Mouse (Mus musculus) A20 (cell line): ENCODE data around the gene Atp2a2.
A peak's percentile ranks its signal among the peaks of the same experiment; 100 is the strongest.

Experiments
- DNase-seq: peaks from one replicate; pipeline ENCODE4 v3.0.0-alpha.2; 2011; ENCODE audit warnings: low read depth, low spot score

Atp2a2 gene

GRCm38 (mm10) chr5:122520254-122521129 is 18.5 kb upstream of the Atp2a2 start:
- no peak for DNase-seq

DNA sequence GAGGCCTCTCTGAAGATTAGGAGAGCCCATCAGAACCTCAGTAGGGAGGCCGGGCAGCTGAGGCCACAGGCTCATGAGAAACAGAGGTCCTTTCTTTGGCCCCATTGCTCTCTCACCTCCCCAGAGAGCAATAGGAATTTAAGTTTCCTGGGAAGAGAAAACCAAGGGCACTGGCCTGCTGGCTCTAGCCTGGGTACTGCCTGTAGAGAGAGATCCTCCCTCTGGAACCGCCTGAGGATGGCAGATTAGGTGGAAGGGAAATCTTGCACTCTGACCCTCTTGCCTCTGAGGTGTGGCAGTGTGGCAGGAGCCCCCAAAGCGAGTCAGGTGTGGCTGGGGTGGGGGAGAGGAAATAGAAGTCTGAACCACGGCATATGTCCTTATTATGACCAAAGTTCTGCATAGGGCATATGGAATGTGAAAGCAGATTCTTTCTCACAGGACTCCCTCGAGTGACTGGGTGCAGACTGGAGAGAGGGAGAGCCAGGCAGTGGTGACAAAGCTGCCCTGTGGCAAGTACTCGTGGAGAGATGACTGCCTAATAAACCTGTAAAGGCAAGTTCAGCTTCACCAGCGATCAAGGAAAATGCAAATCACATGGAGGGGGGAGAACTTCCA is 17.1 kb upstream of the Atp2a2 start:
- DNase-seq = no peak

GRCm38 (mm10) chr5:122518247-122518646 is 16.2 kb upstream of the Atp2a2 start:
- no peak for DNase-seq

- DNase-seq = no peak
Observed at GRCm38 (mm10) chr5:122516901-122517300, 14.9 kb upstream of the Atp2a2 start.

- no peak for DNase-seq
Observed at GRCm38 (mm10) chr5:122516029-122516730, 14.2 kb upstream of the Atp2a2 start.

DNA sequence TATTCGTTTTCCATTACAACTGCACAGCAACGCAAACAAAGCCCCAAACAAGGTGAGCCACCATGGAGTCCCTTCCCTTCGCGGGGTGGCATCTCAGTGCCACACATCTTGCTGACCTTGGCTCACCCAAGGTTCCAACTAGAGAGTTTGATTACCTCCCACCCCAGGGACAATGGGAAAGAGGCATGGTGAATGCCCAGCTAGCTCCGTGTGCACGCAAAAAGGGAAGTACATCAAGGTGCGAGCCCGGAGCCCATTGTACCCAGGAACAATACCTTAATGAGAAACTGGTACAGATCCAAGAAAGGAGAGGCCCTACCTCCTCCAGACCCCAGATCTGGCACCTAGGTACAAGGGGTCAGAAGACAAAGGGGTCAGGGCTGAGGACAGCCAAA is 12.1 kb upstream of the Atp2a2 start:
- DNase-seq = no peak

DNA sequence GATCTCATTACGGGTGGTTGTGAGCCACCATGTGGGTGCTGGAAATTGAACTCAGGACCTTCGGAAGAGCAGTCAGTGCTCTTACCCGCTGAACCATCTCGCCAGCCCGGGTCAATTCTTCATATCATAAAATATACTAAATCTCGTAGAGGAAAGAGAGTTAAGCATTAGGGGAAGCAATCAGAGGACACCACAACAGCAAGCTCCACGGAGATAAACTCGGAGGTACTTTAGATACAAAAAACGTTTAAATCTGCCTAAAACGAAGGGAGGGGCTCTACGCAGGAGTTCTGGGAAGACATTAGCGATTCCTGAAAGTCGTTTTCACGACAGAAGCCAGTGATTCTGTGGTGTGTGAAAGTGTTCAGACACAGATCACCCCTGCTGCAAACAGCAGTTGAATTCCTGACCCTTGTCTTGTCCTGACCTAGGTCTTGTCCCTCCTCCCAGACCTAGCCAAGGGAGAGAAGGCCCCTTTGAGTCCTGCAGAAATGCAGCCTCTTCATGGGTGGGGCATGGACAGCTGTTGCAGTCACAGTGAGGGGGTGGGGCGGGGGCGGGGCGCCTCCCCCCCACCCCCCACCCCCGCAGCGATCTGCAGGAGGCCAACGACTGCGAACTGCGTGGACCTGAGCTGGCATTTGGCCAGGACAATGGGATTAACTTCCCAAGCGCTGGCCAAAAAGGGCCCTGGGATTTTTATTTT is 11.5 kb upstream of the Atp2a2 start:
- DNase-seq = no peak

GRCm38 (mm10) chr5:122512011-122512410 is 10.0 kb upstream of the Atp2a2 start:
- DNase-seq = no peak

DNA sequence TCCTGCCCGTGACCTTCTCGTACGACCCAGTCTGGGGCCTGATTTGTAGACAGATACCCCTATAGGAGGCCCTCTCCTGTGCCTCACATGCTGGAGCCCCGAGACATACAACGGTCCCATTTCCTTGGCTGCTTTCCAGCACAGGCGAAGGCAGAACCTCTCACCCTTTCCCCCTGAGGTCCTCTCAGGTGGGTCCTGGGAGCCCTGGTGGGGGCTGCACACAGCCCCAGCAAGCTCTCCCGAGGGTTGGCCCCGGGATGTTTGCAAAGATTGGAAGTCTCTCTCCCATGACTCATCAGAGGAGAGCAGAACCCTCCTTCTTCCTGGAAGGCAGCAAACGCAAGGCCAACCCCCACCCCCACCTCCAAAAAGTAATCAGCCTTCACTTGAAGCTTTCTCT is 9.4 kb upstream of the Atp2a2 start:
- DNase-seq = no peak

DNA sequence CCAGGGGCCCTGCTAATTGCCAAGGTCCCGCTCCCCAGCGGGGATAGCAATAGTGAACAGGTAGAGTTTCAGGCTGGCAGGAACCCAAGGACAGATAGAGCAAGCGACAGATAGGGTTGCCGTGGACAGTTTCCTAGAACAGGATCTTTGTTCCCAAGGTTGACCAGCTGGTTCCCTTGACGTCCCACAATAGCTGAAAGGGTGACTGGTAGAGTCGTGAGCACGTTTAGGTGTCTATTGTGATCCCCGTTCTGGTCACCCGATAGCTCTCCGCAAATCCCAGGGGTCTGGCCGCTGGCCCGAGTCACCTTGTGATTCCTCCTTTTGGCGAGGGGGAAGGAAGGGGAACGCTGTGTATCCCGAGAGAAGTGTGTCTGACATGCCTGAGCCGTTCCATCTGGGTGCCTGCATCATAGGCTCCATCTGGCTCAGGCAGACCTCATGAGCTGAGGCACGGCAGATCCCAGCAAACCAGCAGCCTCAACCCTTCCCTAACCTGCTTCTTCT is 8.7 kb upstream of the Atp2a2 start:
- no peak for DNase-seq

DNA sequence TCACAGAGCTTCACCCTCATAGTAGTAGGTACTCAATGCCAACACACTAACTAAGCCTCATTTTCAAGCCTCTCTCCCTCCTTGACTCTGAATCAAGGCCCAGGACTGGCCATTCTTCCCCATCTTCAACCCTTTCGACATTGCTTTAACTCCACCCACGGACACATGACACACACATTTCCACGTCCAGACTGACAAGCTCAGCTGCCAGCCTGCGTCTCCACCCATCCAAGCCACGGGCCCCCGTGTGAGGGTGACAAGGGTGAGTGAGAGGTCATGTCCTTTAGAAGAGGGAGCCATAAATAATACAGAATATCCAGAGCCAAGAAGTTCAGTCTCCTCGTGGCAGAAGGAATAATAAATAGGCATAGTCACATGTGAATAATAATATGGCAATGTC is 7.6 kb upstream of the Atp2a2 start:
- no peak for DNase-seq

DNA sequence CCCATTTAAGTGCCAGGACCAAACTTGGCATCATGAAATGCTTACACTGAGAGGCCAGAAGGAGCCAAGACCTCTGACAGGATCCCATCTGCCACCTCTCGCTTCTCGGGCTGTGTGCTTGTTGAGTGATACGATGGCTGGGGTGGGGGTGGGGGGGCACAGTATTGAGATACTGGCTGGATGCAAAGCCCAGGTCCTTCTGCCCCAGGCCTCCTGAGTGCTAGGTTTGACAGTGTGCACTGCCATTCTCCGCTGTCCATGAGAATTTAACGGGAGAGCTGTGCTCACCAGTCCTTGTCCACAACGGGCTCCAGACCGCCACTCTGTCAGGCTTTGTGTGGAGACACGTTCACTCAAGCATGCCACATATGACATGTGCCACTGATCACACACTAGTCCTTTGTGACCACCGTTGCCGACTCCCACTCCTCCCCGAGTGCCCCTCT is 6.9 kb upstream of the Atp2a2 start:
- no peak for DNase-seq

- no peak for DNase-seq
Observed at GRCm38 (mm10) chr5:122507396-122507795, 5.4 kb upstream of the Atp2a2 start.

DNA sequence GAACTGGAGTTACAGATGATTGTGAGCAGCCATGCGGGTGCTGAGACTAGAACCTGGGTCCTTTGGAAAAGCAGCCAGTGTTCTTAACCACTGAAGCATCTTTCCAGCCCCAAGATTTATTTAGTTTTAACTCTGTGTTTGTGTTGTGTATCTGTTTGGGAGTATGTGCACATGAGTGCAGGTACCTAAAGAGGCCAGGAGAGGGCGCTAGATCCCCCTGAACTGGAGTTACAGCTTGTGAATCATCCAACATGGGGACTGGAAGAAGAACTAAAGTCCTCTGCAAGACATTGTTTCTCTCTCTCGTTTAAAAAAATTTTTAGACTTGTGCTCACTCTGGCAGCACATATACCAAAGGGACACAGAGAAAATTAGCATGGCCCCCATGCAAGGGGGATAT is 4.4 kb upstream of the Atp2a2 start:
- DNase-seq = no peak

- no peak for DNase-seq
Observed at GRCm38 (mm10) chr5:122505554-122505953, 3.5 kb upstream of the Atp2a2 start.

DNA sequence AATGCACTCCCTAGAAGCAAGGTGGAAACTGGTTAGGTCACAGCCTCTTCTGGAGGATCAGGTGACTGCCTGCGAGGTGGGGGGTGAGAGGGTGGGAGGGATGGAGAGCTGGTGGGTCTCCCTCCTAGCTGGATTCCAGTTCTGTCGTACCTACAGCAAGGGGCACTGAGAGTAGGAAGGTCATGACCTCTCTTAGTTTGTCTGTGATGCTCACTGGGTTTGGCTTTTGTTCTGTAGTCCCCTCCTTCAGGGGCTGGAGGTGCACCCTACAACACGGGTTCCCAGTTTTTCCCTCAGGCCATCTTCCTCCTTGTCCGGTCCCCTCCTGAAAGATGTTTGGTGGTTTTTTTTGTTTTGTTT is 1.7 kb upstream of the Atp2a2 start:
- DNase-seq = no peak

DNA sequence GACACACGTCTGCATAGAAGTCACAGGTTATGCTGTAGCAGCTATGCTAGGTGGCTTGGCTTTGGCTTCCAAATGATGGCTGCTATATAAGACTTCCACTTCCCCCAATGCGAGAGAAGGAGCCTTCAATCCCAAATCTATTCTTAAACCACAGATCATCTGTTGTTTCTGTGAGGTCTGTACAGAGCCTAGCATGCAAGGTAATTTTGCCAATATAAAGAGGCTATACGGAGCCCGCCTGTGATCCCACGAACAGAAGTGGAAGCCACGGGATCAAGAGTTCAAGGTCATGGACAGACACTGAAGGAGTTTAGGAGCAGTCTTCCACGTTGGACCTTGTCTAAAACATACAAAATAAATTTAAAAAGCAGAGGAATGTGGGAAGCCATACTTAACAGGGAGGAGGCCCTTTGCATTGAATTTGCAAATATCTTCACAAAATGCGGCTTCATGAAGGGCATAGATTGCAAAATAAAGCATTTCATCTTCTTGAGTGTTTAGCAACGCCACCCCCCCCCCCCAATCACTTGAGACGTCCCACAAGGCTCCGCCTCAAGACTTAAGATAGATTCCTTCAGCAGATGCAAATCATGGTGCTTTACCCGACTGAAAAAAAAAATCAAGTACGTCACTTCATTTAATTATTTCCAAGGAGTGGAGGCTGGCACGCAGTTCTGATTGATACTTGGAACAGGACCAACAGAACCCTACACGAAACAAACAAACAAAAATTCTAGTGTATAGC is 1.2 kb upstream of the Atp2a2 start:
- peak; percentile 84 for DNase-seq

GRCm38 (mm10) chr5:122501101-122502076 is 636 bp downstream of the Atp2a2 start:
- peak; percentile 77 for DNase-seq

DNA sequence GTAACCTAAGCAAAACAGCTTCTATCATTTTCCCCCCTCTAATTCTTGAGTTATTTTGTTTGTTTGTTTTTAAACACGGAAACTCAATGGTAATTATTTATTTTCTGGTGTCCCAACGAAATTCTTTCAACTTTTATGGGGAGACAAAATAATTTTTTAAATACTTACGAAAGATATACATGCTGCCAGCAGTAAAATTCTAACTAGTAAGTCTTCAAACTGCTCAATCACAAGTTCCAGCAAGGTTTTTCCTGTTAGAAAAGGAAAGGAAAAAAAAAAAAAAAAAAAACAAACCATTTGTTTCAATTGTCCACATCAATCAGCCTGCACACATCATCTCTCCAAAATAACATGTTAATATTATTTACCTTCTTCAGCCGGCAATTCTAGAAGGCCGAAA is 1.5 kb downstream of the Atp2a2 start:
- no peak for DNase-seq

- DNase-seq = peak; percentile 48
Observed at GRCm38 (mm10) chr5:122500141-122500540, 1.9 kb downstream of the Atp2a2 start.
